Mouse (Mus musculus): Measurements from ENCODE around the gene Lama1.
"Not testable (repeated sequence)": the region's sequence is repeated elsewhere in the genome, so short reads cannot be mapped to it uniquely, and the experiment has no call there.

The Lama1 gene

DNA sequence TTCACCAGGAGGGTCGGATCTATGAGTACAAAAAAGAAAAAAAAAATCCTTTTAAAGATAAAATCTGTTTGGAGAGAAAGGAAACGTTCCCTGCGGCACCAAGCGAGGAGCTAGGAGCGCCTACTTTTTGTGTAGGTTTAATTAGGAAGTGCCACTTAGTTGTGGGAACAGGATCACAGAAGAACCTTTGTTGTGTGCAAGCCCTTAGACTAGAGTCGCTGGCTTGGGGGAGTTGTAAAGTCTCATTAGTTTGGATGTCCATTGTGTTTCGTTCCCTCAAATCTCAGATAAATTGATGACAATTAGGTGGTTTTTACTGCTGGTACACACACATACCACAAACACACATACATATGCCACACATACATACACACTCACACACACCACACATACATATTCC is 25.0 kb downstream of the Lama1 start:
- no peak for DNase-seq (ENCODE audit: low spot score in 2 of 2)

GRCm38 (mm10) chr17:67722578-67722977 is 25.5 kb downstream of the Lama1 start:
- no peak for DNase-seq (ENCODE audit: low spot score in 2 of 2)

DNA sequence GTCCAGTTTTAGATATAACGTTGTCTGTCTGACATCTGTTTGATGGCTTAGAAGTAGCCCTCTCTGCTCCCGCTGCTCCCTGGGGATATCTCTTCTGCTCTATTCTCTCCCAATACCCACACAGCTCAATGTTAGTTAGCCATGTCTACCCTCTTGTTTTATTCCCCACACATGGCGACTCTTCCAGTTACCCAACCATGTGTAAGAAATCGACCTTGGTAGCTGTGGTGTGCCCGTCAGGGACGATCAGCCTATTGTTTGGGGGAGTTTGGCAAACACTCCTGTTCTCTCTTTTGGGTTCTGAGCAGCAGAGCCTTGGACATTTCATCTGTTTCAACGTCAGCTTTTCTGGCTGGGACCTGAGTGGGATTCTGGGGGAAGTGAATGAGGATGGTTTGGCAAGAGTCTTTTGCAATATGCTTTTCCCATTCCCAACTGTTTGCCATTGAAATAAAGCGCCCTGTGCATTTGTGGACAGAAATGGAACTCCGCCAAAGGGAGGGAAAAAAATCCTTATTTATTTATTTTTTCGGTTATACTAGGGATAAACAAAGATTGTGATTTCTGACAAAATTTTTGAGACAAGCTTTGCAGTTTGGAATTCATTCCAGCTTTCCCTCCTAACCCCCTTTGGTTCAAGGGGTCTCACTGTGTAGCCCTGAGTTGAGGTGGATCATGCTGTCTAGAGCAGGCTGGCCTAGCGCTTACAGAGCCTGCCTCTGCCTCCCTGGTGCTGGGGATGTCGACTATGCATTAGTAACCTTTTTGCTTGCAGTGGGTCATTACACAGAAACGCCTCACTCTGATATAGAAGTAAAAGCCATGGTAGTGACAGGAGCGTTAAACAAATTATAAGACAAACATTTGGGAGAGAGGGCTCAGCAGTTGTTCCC is 26.4 kb downstream of the Lama1 start:
- DNase-seq (ENCODE audit: low spot score in 2 of 2) = no peak

DNA sequence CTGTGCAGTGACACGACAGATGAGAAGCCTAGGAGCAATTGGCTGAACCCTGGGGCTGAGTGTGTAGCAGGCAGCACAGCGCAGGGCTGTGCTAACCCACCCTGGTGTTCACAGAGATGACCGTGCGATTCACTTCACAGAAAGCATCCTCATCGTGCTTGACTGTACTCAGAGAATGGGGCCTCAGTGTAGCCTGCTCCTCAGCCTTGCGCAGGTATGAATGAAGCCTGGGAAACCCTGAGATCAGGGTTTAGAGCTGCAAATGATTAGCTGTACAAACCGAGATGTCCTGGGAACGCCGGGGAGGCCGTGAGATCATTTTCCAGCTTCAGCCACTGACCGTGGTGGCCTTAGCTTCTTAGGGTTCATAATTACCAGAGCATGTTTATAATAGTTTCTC is 29.5 kb downstream of the Lama1 start:
- no peak for DNase-seq (ENCODE audit: low spot score in 2 of 2)

GRCm38 (mm10) chr17:67728751-67729150 is 31.7 kb downstream of the Lama1 start:
- DNase-seq (ENCODE audit: low spot score in 2 of 2) = no peak

DNA sequence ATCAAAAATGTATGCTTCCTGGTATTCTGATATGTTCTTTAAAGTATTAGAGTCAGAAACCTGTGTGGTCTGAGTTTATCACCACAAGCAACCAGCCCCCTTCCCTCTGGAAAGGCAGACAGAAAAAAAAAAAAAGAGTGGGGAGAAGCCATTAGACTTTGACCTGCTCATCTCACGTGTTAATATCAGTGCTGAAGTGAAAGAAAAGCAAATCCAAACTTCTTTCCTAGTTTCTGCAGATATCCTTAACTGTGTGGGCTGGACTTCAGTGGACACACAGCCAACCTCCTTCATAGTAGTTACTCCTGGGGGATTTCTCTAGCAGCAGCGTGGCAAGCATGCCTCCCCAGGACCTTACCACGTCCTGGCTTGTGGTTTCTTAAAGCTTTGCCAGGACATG is 34.0 kb downstream of the Lama1 start:
- no peak for DNase-seq (ENCODE audit: low spot score in 2 of 2)

DNA sequence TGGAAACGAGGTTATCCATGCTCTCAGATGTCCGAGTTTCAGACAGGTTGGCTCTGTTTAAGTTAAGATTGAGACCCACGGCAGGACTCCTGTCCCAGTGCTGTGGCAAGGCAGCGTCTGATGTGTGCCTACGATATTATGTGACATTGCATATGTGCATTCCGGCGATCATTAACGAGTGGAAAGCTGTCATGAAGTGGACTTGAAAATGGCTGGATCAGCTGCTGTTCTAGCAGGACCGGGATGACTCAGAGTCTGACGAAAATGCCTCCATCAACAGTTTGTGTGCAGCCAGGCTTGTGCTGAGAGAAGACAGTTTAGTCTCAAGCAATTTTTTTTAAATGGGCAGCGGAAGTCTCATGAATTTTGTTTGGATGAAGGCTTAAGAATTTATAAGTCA is 34.9 kb downstream of the Lama1 start:
- DNase-seq (ENCODE audit: low spot score in 2 of 2) = no peak

- DNase-seq (ENCODE audit: low spot score in 2 of 2) = no peak
These were observed 36.5 kb downstream of the Lama1 start for GRCm38 (mm10) chr17:67733516-67733915.

- DNase-seq (ENCODE audit: low spot score in 2 of 2) = no peak
These were observed 38.7 kb downstream of the Lama1 start for GRCm38 (mm10) chr17:67735722-67736121.

GRCm38 (mm10) chr17:67741229-67741628 is 44.2 kb downstream of the Lama1 start:
- DNase-seq (ENCODE audit: low spot score in 2 of 2) = not testable (repeated sequence)

- DNase-seq (ENCODE audit: low spot score in 2 of 2) = no peak
These were observed 67.3 kb downstream of the Lama1 start for GRCm38 (mm10) chr17:67764167-67764871.

GRCm38 (mm10) chr17:67773608-67774007 is 76.5 kb downstream of the Lama1 start:
- DNase-seq (ENCODE audit: low spot score in 2 of 2) = no peak

DNA sequence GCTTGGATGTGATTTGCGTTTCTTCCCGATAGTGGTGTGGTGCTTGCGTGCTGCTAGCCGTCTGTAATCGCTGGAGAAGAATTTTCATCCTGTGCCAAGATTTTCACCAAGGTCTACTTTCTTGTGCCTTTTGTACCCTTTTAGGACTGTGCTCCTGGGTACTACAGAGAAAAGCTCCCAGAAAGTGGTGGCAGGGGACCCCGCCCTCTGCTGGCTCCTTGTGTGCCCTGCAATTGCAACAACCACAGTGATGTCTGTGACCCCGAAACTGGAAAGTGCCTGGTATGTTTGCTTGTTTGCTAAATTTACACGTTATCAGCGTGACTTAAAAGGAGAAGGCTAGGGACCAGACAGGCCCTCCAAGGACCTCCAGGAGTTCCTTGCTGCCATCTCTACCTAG is 79.7 kb downstream of the Lama1 start:
- peak in 1 of 2 experiments; percentile 14 for DNase-seq (ENCODE audit: low spot score in 2 of 2)

DNA sequence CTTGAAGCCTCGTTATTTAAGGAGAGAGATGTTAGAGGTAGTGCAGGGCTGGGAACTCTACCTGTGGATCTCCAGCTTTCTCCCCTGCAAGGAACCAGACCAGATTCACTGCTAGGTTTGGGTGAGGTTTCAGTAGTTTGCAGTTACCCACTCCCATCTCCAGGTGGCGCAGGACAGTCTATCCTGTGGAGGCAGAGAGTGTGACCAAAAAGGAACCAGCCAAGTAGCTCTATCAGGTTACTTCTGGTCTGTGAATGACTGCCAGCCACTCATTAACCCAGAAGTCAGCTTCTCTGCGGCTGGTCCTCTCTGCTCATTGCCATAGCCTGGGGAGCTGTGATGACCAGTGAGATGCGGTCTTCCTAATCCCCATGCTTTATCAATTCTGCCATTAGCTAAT is 82.8 kb downstream of the Lama1 start:
- DNase-seq (ENCODE audit: low spot score in 2 of 2) = no peak

DNA sequence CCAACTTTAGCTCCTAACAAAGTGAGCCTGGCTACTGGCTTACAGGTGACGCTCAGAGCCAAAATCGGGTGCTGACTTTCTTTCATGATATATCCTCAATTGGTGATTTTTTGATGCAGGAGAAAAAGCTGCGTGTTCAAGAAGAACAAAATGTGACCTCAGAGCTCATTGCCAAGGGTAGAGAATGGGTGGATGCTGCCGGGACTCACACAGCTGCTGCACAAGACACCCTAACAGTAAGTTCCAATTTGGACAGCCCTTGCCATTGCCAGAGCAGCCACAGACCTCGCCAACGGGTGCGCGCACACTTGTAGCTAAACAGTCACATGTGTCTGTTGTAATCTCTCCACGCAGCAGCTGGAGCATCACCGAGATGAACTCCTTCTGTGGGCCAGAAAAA is 94.0 kb downstream of the Lama1 start:
- DNase-seq (ENCODE audit: low spot score in 2 of 2) = no peak

GRCm38 (mm10) chr17:67809171-67809570 is 112.1 kb downstream of the Lama1 start:
- no peak for DNase-seq (ENCODE audit: low spot score in 2 of 2)

DNA sequence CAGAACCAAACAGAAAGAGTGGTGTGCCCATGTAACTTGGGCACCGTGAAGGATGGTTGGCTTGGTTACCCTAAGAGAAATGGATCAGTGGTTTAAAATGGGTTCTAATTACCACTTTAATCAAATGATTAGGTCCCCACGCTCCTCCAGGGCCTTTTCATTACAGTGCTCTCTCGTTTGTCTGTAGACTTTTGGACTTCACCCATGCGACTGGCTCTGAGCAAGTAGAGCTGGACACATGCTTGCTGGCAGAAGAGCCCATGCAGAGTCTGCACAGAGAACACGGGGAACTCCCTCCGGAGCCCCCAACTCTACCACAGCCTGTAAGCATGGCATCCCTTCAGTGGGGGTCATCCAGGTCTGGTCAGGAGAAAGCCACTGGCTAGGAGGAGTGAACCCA is 116.6 kb downstream of the Lama1 start:
- DNase-seq (ENCODE audit: low spot score in 2 of 2) = no peak

DNA sequence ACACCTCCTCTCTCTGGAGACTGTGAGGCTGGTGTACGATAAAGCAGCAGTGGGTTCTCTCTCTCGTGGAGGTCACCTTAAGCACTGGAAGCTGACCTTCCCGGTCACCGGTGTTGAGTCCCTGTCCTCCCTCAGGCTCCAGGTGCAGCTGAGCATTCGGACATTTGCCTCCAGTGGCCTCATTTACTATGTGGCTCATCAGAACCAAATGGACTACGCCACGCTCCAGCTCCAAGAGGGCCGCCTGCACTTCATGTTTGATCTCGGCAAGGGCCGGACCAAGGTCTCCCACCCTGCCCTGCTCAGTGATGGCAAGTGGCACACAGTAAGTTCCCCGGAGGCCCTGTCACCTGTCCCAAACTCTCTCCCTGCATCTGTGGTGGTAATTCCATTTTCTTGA is 118.7 kb downstream of the Lama1 start:
- no peak for DNase-seq (ENCODE audit: low spot score in 2 of 2)

- no peak for DNase-seq (ENCODE audit: low spot score in 2 of 2)
These were observed 119.9 kb downstream of the Lama1 start for GRCm38 (mm10) chr17:67816916-67817315.

GRCm38 (mm10) chr17:67827431-67827830 is 130.4 kb downstream of the Lama1 start:
- no peak for DNase-seq (ENCODE audit: low spot score in 2 of 2)

- DNase-seq (ENCODE audit: low spot score in 2 of 2) = no peak
These were observed 139.3 kb downstream of the Lama1 start for GRCm38 (mm10) chr17:67836146-67836895.

GRCm38 (mm10) chr17:67837351-67838090 is 140.5 kb downstream of the Lama1 start:
- peak; percentile 67 to 83 for DNase-seq (ENCODE audit: low spot score in 2 of 2)
